Mouse (Mus musculus) liver, embryonic 14.5 days (tissue): ENCODE measurements around the gene Akap8l.
A peak's percentile ranks its signal among the peaks of the same experiment; 100 is the strongest.

Experiments
- CTCF ChIP-seq: IDR thresholded peaks from 2 replicates; pipeline ENCODE4 v1.5.1; 2016; ENCODE audit warnings: antibody characterized with exemption, low read depth, control low read depth
- EP300 ChIP-seq: IDR thresholded peaks from 2 replicates; pipeline ENCODE4 v1.6.1; 2016; ENCODE audit warnings: antibody characterized with exemption, low read depth

DNA sequence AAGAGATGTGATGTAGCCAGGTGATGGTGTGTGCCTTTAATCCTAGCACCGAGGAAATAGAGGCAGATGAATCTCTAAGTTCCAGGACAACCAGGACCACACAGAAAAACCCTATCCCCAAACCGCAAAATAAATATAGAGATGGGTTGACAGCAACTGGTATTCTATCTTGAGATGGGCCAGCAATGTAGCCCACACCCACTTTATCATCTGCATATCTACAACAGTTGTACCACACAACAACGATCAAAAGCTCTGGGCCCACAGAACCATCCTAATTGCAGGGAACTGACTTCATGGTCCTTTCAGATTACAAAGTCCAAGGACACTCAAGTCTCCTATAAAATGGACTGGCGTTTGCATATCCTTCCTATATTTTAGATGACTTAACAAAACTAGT is 42.4 kb downstream of the Akap8l start:
- TF ChIP-seq EP300 = 0 out of 2 replicates have a peak, but pooled peaks have one; percentile 7
- TF ChIP-seq CTCF = no peak
